Mouse (Mus musculus): ENCODE results near the gene Slitrk5.
"Not testable (repeated sequence)": the region's sequence is repeated elsewhere in the genome, so short reads cannot be mapped to it uniquely, and the experiment has no call there.

Gene Slitrk5

GRCm38 (mm10) chr14:111674664-111675147 is at the start of gene Slitrk5:
Slitrk5 (plus strand) TSS chr14:111675097.
- peak; percentile 95 to 96 for DNase-seq (ENCODE audit: low spot score in 2 of 2)

- peak; percentile 25 to 49 for DNase-seq (ENCODE audit: low spot score in 2 of 2)
These were observed 2.0 kb upstream of the Slitrk5 start for GRCm38 (mm10) chr14:111672942-111673341.

GRCm38 (mm10) chr14:111675211-111676165 is 591 bp downstream of the Slitrk5 start:
- peak; percentile 76 to 79 for DNase-seq (ENCODE audit: low spot score in 2 of 2)

GRCm38 (mm10) chr14:111676166-111676581 is 1.3 kb downstream of the Slitrk5 start:
- DNase-seq (ENCODE audit: low spot score in 2 of 2) = peak; percentile 76

GRCm38 (mm10) chr14:111676851-111677291 is 2.0 kb downstream of the Slitrk5 start:
- DNase-seq (ENCODE audit: low spot score in 2 of 2) = peak; percentile 69 to 78

GRCm38 (mm10) chr14:111677361-111678070 is 2.6 kb downstream of the Slitrk5 start:
- DNase-seq (ENCODE audit: low spot score in 2 of 2) = peak in 1 of 2 experiments; percentile 35

GRCm38 (mm10) chr14:111680271-111680670 is 5.4 kb downstream of the Slitrk5 start:
- DNase-seq (ENCODE audit: low spot score in 2 of 2) = peak in 1 of 2 experiments; percentile 27

GRCm38 (mm10) chr14:111681092-111681708 is 6.3 kb downstream of the Slitrk5 start:
- DNase-seq (ENCODE audit: low spot score in 2 of 2) = peak; percentile 53 to 56

- DNase-seq (ENCODE audit: low spot score in 2 of 2) = peak in 1 of 2 experiments; percentile 32
These were observed 6.9 kb downstream of the Slitrk5 start for GRCm38 (mm10) chr14:111681773-111682172.

GRCm38 (mm10) chr14:111683543-111683942 is 8.6 kb downstream of the Slitrk5 start:
- DNase-seq (ENCODE audit: low spot score in 2 of 2) = no peak

GRCm38 (mm10) chr14:111690139-111690538 is 15.2 kb downstream of the Slitrk5 start:
- DNase-seq (ENCODE audit: low spot score in 2 of 2) = not testable (repeated sequence)

GRCm38 (mm10) chr14:111729833-111730232 is 54.9 kb downstream of the Slitrk5 start:
- DNase-seq (ENCODE audit: low spot score in 2 of 2) = no peak

Measured in right cerebral cortex, postnatal 10 days (tissue).